Mouse (Mus musculus): ENCODE results near the gene Zfp568. TPM values are rescaled to one million over a fixed set of nuclear protein-coding genes. Genes with fewer than 3 reads are reported as not detected.
"Not testable (repeated sequence)": the region's sequence is repeated elsewhere in the genome, so short reads cannot be mapped to it uniquely, and the experiment has no call there.

Zfp568 gene
- polyA plus RNA-seq, 1 experiment from 2014 or later = 14.2 TPM

DNA sequence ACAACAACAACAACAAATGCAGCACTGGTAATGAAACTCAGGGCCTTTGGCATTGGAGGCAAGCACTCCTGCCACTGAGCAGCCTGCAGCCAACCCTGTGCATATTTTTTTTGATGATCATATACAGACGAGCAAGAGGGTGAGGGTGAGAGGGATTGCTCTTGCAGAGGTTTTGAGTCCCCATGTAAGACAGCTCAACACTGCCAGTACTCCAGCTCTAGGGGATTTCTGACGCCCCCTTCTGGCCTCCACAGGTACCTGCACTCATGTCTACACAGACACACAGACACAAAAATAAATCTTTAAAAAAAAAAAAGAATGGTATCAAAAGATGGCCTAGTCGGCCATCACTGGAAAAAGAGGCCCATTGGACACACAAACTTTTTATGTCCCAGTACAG is 24.8 kb upstream of the Zfp568 start:
- Histone ChIP-seq H3K27ac (no peak overlapping the region), H3K27me3 (replicated peaks) (no peaks in the 10 kb centered on the region), H3K4me3 (no peak overlapping the region), H3K36me3 (no peaks in the 10 kb centered on the region), H3K9me3 (replicated peaks) (0 out of 2 replicates have a peak, but pooled peaks cover 4% of the 10 kb centered on the region), H3K4me1 (peaks cover 8% of the 10 kb centered on the region), H3K4me2 (no peak overlapping the region), H3K9ac (no peak overlapping the region)
- ATAC-seq = no peak
- 45% methylated on average over 3 of the region's 3 CpGs for WGBS (ENCODE audit: insufficient replicate concordance)

DNA sequence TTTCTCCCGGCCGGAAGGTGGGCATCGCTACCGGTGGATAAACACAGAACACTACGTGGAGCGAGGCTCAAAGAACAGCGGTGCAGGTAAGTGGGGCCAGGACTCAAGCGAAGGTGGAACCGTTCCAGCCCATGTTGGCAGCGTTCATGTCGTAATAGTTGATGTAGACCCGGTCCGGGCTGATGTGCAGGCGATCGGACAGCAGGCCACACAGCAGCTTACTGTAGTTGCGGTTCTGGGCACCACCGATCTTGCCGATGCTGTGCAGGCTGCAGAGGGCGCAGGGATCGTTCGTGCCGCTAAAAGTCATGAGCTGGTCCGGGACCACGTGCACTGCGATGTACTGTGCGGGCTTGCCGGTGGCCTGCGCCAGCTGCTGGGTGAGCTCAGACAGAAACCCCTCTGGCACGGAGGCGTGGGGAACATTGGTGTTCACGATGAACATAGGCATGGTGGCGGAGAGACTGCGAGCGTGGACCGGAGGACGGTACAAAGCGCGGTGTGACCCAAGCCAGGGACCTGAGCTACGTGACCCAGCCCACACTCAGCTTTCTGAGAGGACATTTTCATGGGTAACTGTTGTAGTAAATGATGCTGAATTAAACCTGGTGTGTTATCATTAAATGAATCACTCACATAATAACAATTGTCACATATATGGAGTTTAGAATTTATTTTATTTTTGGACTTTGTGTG is 18.5 kb upstream of the Zfp568 start:
- not testable (repeated sequence) for H3K9me3 ChIP-seq (replicated peaks); H3K27me3 ChIP-seq (replicated peaks); H3K9ac ChIP-seq; ATAC-seq; H3K27ac ChIP-seq; H3K36me3 ChIP-seq; H3K4me1 ChIP-seq; H3K4me3 ChIP-seq; H3K4me2 ChIP-seq
- WGBS (ENCODE audit: insufficient replicate concordance) = 45% methylated on average over 39 of the region's 39 CpGs

- Histone ChIP-seq H3K9me3 (replicated peaks) (0 out of 2 replicates have a peak, but pooled peaks cover 4% of the 10 kb centered on the region), H3K27me3 (replicated peaks) (no peaks in the 10 kb centered on the region), H3K27ac (no peak overlapping the region), H3K4me1 (no peaks in the 10 kb centered on the region), H3K4me2 (no peak overlapping the region), H3K9ac (no peak overlapping the region), H3K36me3 (no peaks in the 10 kb centered on the region), H3K4me3 (no peak overlapping the region)
- ATAC-seq = no peak
- WGBS (ENCODE audit: insufficient replicate concordance) = 73% methylated on average over 9 of the region's 9 CpGs
Measured at GRCm38 (mm10) chr7:29970686-29971085, 13.1 kb upstream of the Zfp568 start.

DNA sequence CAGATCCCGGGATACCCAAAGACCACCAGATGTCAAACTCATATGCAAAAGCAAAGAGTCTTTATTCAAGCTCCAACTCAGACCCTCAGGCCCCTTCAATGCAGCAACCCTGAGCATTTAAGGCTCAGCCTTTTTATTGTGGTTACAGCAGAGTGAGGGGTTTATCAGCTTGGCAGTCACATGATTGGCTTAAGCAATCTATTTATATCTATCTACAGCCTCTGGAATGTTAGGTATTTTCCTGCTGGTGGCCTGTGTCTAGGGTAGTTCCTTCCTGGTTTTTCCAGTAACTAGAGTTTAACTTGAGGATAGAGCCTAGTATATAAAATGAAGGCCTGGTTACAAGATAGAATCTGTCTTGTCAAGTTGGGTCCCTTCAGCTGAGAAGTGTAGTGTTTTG is 3.0 kb upstream of the Zfp568 start:
- no peak for ATAC-seq
- WGBS (ENCODE audit: insufficient replicate concordance) = 82% methylated on average over 1 of the region's 1 CpGs
- H3K4me3 ChIP-seq = no peak overlapping the region
- H3K9ac ChIP-seq = no peak overlapping the region
- H3K4me2 ChIP-seq = no peak overlapping the region
- no peaks in the 10 kb centered on the region for H3K27me3 ChIP-seq (replicated peaks)
- H3K9me3 ChIP-seq (replicated peaks) = no peaks in the 10 kb centered on the region
- peaks cover 24% of the 10 kb centered on the region for H3K4me1 ChIP-seq
- H3K27ac ChIP-seq = no peak overlapping the region
- H3K36me3 ChIP-seq = peaks cover 4% of the 10 kb centered on the region

DNA sequence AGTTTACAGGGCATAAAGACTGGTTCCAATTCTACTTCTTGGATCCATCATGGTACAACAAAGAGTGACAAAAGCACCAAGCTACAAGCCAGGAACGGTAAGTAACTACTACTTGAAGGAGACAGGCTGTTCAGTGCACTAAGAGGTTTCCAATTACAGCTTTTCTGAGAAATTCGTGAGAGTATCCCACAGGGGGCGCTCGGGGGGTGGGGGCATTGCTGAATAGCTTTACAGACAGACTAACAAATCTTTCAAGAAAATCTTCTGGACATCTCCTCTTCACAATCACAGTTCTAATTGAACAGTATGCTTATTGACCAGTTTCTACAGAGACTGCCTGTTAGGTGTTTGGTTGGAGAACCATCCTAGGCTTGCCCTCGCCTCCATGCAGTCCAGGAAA is 2.3 kb upstream of the Zfp568 start:
- Histone ChIP-seq H3K9me3 (replicated peaks) (no peaks in the 10 kb centered on the region), H3K4me2 (no peak overlapping the region), H3K9ac (no peak overlapping the region), H3K36me3 (peaks cover 10% of the 10 kb centered on the region), H3K4me3 (no peak overlapping the region), H3K4me1 (peaks cover 26% of the 10 kb centered on the region), H3K27me3 (replicated peaks) (no peaks in the 10 kb centered on the region), H3K27ac (no peak overlapping the region)
- no peak for ATAC-seq
- WGBS (ENCODE audit: insufficient replicate concordance) = 50% methylated on average over 5 of the region's 5 CpGs

- no peak overlapping the region for H3K9ac ChIP-seq
- ATAC-seq = no peak
- WGBS (ENCODE audit: insufficient replicate concordance) = 88% methylated on average over 3 of the region's 3 CpGs
- peaks cover 12% of the 10 kb centered on the region for H3K36me3 ChIP-seq
- no peaks in the 10 kb centered on the region for H3K9me3 ChIP-seq (replicated peaks)
- no peak overlapping the region for H3K4me3 ChIP-seq
- H3K4me1 ChIP-seq = peaks cover 26% of the 10 kb centered on the region
- no peaks in the 10 kb centered on the region for H3K27me3 ChIP-seq (replicated peaks)
- no peak overlapping the region for H3K27ac ChIP-seq
- H3K4me2 ChIP-seq = no peak overlapping the region
Measured at GRCm38 (mm10) chr7:29981860-29982259, 1.9 kb upstream of the Zfp568 start.

DNA sequence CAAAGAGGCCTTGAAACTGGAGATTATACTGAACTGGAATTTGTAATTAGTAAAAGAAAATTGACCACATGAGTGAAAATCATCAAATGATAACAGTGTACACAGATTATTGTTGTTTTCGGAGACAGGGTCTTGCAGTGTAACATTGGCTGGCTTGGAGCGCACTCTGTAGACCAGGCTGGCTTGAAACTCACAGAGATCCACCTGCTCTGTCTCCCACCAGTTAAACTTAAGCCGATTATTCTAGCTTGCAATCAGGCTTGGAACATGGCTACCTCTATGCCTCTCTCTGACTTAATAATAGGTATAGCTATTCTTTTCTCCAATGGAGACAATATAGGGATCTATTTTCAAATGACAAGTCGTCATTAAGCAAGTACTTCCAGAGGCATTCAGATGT is 1.4 kb upstream of the Zfp568 start:
- Histone ChIP-seq H3K27ac (no peak overlapping the region), H3K9me3 (replicated peaks) (no peaks in the 10 kb centered on the region), H3K4me2 (peak overlapping the region; percentile 76), H3K4me3 (no peak overlapping the region), H3K9ac (no peak overlapping the region), H3K36me3 (peaks cover 16% of the 10 kb centered on the region), H3K4me1 (peaks cover 28% of the 10 kb centered on the region), H3K27me3 (replicated peaks) (no peaks in the 10 kb centered on the region)
- ATAC-seq = no peak
- 83% methylated on average over 4 of the region's 4 CpGs for WGBS (ENCODE audit: insufficient replicate concordance)

DNA sequence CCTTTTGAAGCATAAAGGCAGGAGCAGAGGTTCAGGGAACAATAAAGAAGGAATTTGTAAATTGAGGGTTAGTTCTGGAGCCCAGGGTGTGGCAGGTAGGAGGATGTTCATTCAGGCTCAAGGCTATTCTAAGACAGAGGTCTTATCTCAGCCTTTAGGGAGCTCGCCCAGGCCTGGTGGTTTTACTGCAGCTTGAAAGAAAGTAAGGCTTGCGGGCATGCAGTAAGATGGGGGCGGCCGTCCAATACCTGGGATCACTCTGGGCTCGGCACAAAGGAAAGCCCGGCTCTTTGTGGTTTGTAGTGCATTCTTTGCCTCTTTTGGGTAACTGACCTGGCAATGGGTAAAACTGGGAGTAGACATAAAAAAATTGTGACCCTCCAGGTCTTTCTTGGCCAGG is 824 bp upstream of the Zfp568 start:
- H3K9ac ChIP-seq = peak overlapping the region; percentile 93
- H3K27ac ChIP-seq = peak overlapping the region; percentile 93
- H3K4me3 ChIP-seq = peak overlapping the region; percentile 92
- peaks cover 31% of the 10 kb centered on the region for H3K4me1 ChIP-seq
- peak; percentile 36; the same call in 1 of the 2 replicates for ATAC-seq
- no peaks in the 10 kb centered on the region for H3K27me3 ChIP-seq (replicated peaks)
- WGBS (ENCODE audit: insufficient replicate concordance) = 11% methylated on average over 6 of the region's 6 CpGs
- H3K4me2 ChIP-seq = peak overlapping the region; percentile 76
- no peaks in the 10 kb centered on the region for H3K9me3 ChIP-seq (replicated peaks)
- peaks cover 22% of the 10 kb centered on the region for H3K36me3 ChIP-seq

DNA sequence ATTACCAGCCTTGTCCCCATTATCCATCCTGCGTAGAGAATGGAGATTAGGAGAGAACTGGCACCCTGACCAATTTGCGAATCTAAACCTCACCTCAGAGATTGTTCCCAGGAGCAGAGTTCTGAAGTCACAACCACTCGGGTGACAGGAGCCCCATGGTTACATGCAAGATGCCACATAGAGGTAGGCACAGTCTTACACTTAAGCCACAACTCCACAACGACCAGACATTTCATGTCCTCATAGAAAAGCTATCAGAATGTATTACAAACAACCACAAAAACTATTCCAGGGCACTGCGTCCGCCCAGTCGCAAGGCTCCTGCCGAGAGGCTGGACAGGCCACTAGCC is 440 bp upstream of the Zfp568 start:
- peak overlapping the region; percentile 93 for H3K9ac ChIP-seq
- H3K4me3 ChIP-seq = peak overlapping the region; percentile 92
- peaks cover 31% of the 10 kb centered on the region for H3K4me1 ChIP-seq
- peak overlapping the region; percentile 76 for H3K4me2 ChIP-seq
- peaks cover 26% of the 10 kb centered on the region for H3K36me3 ChIP-seq
- WGBS (ENCODE audit: insufficient replicate concordance) = 2% methylated on average over 8 of the region's 8 CpGs
- ATAC-seq = peak; percentile 46; the same call in 1 of the 2 replicates
- no peaks in the 10 kb centered on the region for H3K27me3 ChIP-seq (replicated peaks)
- peak overlapping the region; percentile 93 for H3K27ac ChIP-seq
- no peaks in the 10 kb centered on the region for H3K9me3 ChIP-seq (replicated peaks)

DNA sequence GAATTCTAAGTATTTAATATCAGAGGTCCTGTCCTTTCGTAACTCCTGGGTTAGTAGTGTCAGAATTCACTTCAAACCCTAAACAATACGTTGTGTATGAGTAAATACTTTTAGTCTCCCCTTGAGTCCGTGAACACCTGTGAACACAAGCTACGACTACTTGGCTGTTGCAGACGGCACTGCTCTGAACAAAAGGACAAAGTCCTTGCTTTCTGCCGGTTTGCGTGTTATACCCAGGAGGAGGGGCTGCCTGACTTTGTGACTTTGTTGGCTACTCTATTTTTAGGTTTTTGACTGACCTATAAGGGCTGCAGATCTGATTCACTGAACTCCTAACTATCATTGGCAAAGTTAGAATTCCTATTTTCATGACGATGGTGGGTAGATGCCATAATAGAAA is 2.3 kb downstream of the Zfp568 start:
- Histone ChIP-seq H3K36me3 (peaks cover 44% of the 10 kb centered on the region), H3K4me2 (peak overlapping the region; percentile 76), H3K9ac (no peak overlapping the region), H3K4me3 (no peak overlapping the region), H3K27ac (0 out of 2 replicates have a peak overlapping the region, but pooled peaks have one; percentile 10), H3K27me3 (replicated peaks) (no peaks in the 10 kb centered on the region), H3K4me1 (peaks cover 35% of the 10 kb centered on the region), H3K9me3 (replicated peaks) (no peaks in the 10 kb centered on the region)
- 84% methylated on average over 8 of the region's 8 CpGs for WGBS (ENCODE audit: insufficient replicate concordance)
- ATAC-seq = no peak

- ATAC-seq = no peak
- WGBS (ENCODE audit: insufficient replicate concordance) = 88% methylated on average over 5 of the region's 5 CpGs
- no peak overlapping the region for H3K4me3 ChIP-seq
Measured at GRCm38 (mm10) chr7:29987551-29987950, 3.8 kb downstream of the Zfp568 start.

GRCm38 (mm10) chr7:29989031-29989430 is 5.3 kb downstream of the Zfp568 start:
- WGBS (ENCODE audit: insufficient replicate concordance) = 75% methylated on average over 11 of the region's 11 CpGs
- H3K4me2 ChIP-seq = no peak overlapping the region
- peaks cover 70% of the 10 kb centered on the region for H3K36me3 ChIP-seq

More at GRCm38 (mm10) chr7:29987551-29987950, 3.8 kb downstream of the Zfp568 start:
- Histone ChIP-seq H3K27ac (no peak overlapping the region), H3K9ac (no peak overlapping the region), H3K4me2 (no peak overlapping the region), H3K27me3 (replicated peaks) (no peaks in the 10 kb centered on the region), H3K4me1 (peaks cover 31% of the 10 kb centered on the region), H3K9me3 (replicated peaks) (no peaks in the 10 kb centered on the region), H3K36me3 (peaks cover 57% of the 10 kb centered on the region)

GRCm38 (mm10) chr7:29992698-29993097 is 8.9 kb downstream of the Zfp568 start:
- Histone ChIP-seq H3K4me1 (peaks cover 3% of the 10 kb centered on the region), H3K27ac (no peak overlapping the region), H3K9me3 (replicated peaks) (0 out of 2 replicates have a peak, but pooled peaks cover 3% of the 10 kb centered on the region), H3K9ac (no peak overlapping the region), H3K4me3 (no peak overlapping the region), H3K36me3 (peaks cover 82% of the 10 kb centered on the region), H3K4me2 (no peak overlapping the region), H3K27me3 (replicated peaks) (no peaks in the 10 kb centered on the region)
- no peak for ATAC-seq
- WGBS (ENCODE audit: insufficient replicate concordance) = 91% methylated on average over 8 of the region's 8 CpGs

More at GRCm38 (mm10) chr7:29989031-29989430, 5.3 kb downstream of the Zfp568 start:
- 0 out of 2 replicates have a peak, but pooled peaks cover 3% of the 10 kb centered on the region for H3K9me3 ChIP-seq (replicated peaks)
- H3K27me3 ChIP-seq (replicated peaks) = no peaks in the 10 kb centered on the region
- no peak overlapping the region for H3K27ac ChIP-seq
- peaks cover 23% of the 10 kb centered on the region for H3K4me1 ChIP-seq
- no peak overlapping the region for H3K9ac ChIP-seq
- ATAC-seq = peak; percentile 64
- no peak overlapping the region for H3K4me3 ChIP-seq

Measured in liver, embryonic 12.5 days (tissue).